Mouse (Mus musculus) kidney, embryonic 14.5 days (tissue): ENCODE measurements at regions not wholly inside any gene's neighbourhood (a gene's known extent, or its start where the extent isn't known, plus 50 kb on each side); places are given as distances from the start of the nearest gene placed in this dataset.

Source experiments
- ATAC-seq: fragments of 200-750 bp; cut with Nextera tagmentation; 2 replicates; pipeline ENCODE4 v1.8.0; 2017; ENCODE audit warnings: moderate number of reproducible peaks, mild to moderate bottlenecking, moderate TSS enrichment, moderate library complexity; ENCODE audit not compliant: low FRiP score, low TSS enrichment
- H3K27ac ChIP-seq: fragments of 300-500 bp; sonication (generic); 2 replicates; pipeline ENCODE4 v1.5.1; 2014; ENCODE audit warnings: low read depth, mild to moderate bottlenecking, low read length, moderate library complexity, mixed read lengths
- H3K27me3 ChIP-seq: fragments of 300-500 bp; sonication (generic); 2 replicates; pipeline ENCODE4 v1.6.1; 2014; ENCODE audit warnings: mild to moderate bottlenecking, low read length; ENCODE audit not compliant: control insufficient read depth, insufficient read depth
- H3K36me3 ChIP-seq: fragments of 300-500 bp; sonication (generic); 2 replicates; pipeline ENCODE4 v1.6.1; 2014; ENCODE audit warnings: low read length, mixed read lengths; ENCODE audit not compliant: control insufficient read depth, insufficient read depth
- H3K4me1 ChIP-seq: fragments of 300-500 bp; sonication (generic); 2 replicates; pipeline ENCODE4 v1.6.1; 2014; ENCODE audit warnings: low read length, mixed read lengths; ENCODE audit not compliant: control insufficient read depth, insufficient read depth
- H3K4me2 ChIP-seq: fragments of 300-500 bp; sonication (generic); replicated peaks from 2 replicates; pipeline ENCODE4 v1.6.1; 2014; ENCODE audit warnings: low read depth, mild to moderate bottlenecking, low read length
- H3K4me3 ChIP-seq: fragments of 300-500 bp; sonication (generic); 2 replicates; pipeline ENCODE4 v1.5.1; 2014; ENCODE audit warnings: mild to moderate bottlenecking, low read length
- H3K9ac ChIP-seq: fragments of 300-500 bp; sonication (generic); 2 replicates; pipeline ENCODE4 v1.6.1; 2014; ENCODE audit warnings: low read depth, mild to moderate bottlenecking, low read length, moderate library complexity
- H3K9me3 ChIP-seq: fragments of 300-500 bp; sonication (generic); 2 replicates; pipeline ENCODE4 v1.6.1; 2016; ENCODE audit warnings: low read length; ENCODE audit not compliant: control insufficient read depth
- WGBS: fragments of 180-500 bp; shearing (Covaris S2); extraction: QIAGEN DNeasy Blood & Tissue Kit; methylation state at CpG from one replicate; pipeline ENCODE4 v1.1.7; 2014; 5-methylcytosine and 5-hydroxymethylcytosine counted together

- H3K9me3 ChIP-seq: no peaks in the 10 kb centered on the region
- no peak overlapping the region for H3K9ac ChIP-seq
- H3K4me2 ChIP-seq: no peak overlapping the region
- no peak for ATAC-seq
- no peaks in the 10 kb centered on the region for H3K4me1 ChIP-seq
- H3K4me3 ChIP-seq: no peak overlapping the region
- no peaks in the 10 kb centered on the region for H3K27me3 ChIP-seq
- H3K36me3 ChIP-seq: no peaks in the 10 kb centered on the region
- 70% methylated on average over 7 of the region's 7 CpGs for WGBS
- no peak overlapping the region for H3K27ac ChIP-seq
These were observed 58.0 kb upstream of the Dmrta1 start for GRCm38 (mm10) chr4:89621260-89621659.

GRCm38 (mm10) chr4:89604721-89605120, 74.5 kb upstream of the Dmrta1 start:
- no peak overlapping the region for H3K9ac ChIP-seq
- H3K4me1 ChIP-seq: no peaks in the 10 kb centered on the region
- no peak overlapping the region for H3K27ac ChIP-seq
- no peaks in the 10 kb centered on the region for H3K36me3 ChIP-seq
- no peaks in the 10 kb centered on the region for H3K9me3 ChIP-seq
- H3K4me3 ChIP-seq: no peak overlapping the region
- WGBS: 77% methylated on average over 1 of the region's 1 CpGs
- no peak overlapping the region for H3K4me2 ChIP-seq
- no peaks in the 10 kb centered on the region for H3K27me3 ChIP-seq
- no peak for ATAC-seq

GRCm38 (mm10) chr4:89575529-89575928, 103.7 kb upstream of the Dmrta1 start:
- Histone ChIP-seq H3K36me3 (no peaks in the 10 kb centered on the region), H3K27ac (no peak overlapping the region), H3K27me3 (no peaks in the 10 kb centered on the region), H3K9me3 (no peaks in the 10 kb centered on the region), H3K9ac (no peak overlapping the region), H3K4me3 (no peak overlapping the region), H3K4me2 (no peak overlapping the region), H3K4me1 (no peaks in the 10 kb centered on the region)
- WGBS: 15% methylated on average over 10 of the region's 10 CpGs
- peak; percentile 73; the same call in 1 of the 2 replicates for ATAC-seq

- WGBS: 77% methylated on average over 7 of the region's 7 CpGs
- ATAC-seq: no peak
- Histone ChIP-seq H3K9ac (no peak overlapping the region), H3K4me3 (no peak overlapping the region), H3K4me1 (no peaks in the 10 kb centered on the region), H3K36me3 (no peaks in the 10 kb centered on the region), H3K27ac (no peak overlapping the region), H3K9me3 (no peaks in the 10 kb centered on the region), H3K4me2 (no peak overlapping the region), H3K27me3 (no peaks in the 10 kb centered on the region)
These were observed 124.3 kb upstream of the Dmrta1 start for GRCm38 (mm10) chr4:89554711-89555466.

GRCm38 (mm10) chr4:89552556-89552955, 126.7 kb upstream of the Dmrta1 start:
- H3K36me3 ChIP-seq: no peaks in the 10 kb centered on the region
- no peak for ATAC-seq
- no peak overlapping the region for H3K4me3 ChIP-seq
- no peaks in the 10 kb centered on the region for H3K27me3 ChIP-seq
- no peak overlapping the region for H3K4me2 ChIP-seq
- 74% methylated on average over 6 of the region's 6 CpGs for WGBS
- no peaks in the 10 kb centered on the region for H3K4me1 ChIP-seq
- no peaks in the 10 kb centered on the region for H3K9me3 ChIP-seq
- no peak overlapping the region for H3K9ac ChIP-seq
- H3K27ac ChIP-seq: no peak overlapping the region

- no peaks in the 10 kb centered on the region for H3K9me3 ChIP-seq
- no peak overlapping the region for H3K9ac ChIP-seq
- H3K36me3 ChIP-seq: no peaks in the 10 kb centered on the region
- H3K27me3 ChIP-seq: no peaks in the 10 kb centered on the region
- no peak overlapping the region for H3K4me3 ChIP-seq
- WGBS: 80% methylated on average over 2 of the region's 2 CpGs
- no peaks in the 10 kb centered on the region for H3K4me1 ChIP-seq
- H3K27ac ChIP-seq: no peak overlapping the region
- ATAC-seq: no peak
- no peak overlapping the region for H3K4me2 ChIP-seq
These were observed 128.7 kb upstream of the Dmrta1 start for GRCm38 (mm10) chr4:89550515-89550914.

- H3K9me3 ChIP-seq: no peaks in the 10 kb centered on the region
- WGBS: 14% methylated on average over 4 of the region's 4 CpGs
- no peak for ATAC-seq
- no peak overlapping the region for H3K4me3 ChIP-seq
- H3K9ac ChIP-seq: no peak overlapping the region
- H3K27ac ChIP-seq: no peak overlapping the region
- no peaks in the 10 kb centered on the region for H3K4me1 ChIP-seq
- H3K4me2 ChIP-seq: no peak overlapping the region
- peaks cover 4% of the 10 kb centered on the region; the same call in 1 of the 2 replicates for H3K27me3 ChIP-seq
- H3K36me3 ChIP-seq: no peaks in the 10 kb centered on the region
These were observed 146.8 kb upstream of the Dmrta1 start for GRCm38 (mm10) chr4:89532462-89532861.

- H3K4me2 ChIP-seq: no peak overlapping the region
- ATAC-seq: no peak
- WGBS: 74% methylated on average over 5 of the region's 5 CpGs
These were observed 149.0 kb upstream of the Dmrta1 start for GRCm38 (mm10) chr4:89530050-89530911.

GRCm38 (mm10) chr4:89527966-89528365, 151.3 kb upstream of the Dmrta1 start:
- Histone ChIP-seq H3K27me3 (peaks cover 20% of the 10 kb centered on the region), H3K9ac (no peak overlapping the region), H3K9me3 (no peaks in the 10 kb centered on the region), H3K36me3 (no peaks in the 10 kb centered on the region), H3K4me1 (no peaks in the 10 kb centered on the region), H3K27ac (no peak overlapping the region), H3K4me2 (no peak overlapping the region), H3K4me3 (no peak overlapping the region)
- 53% methylated on average over 1 of the region's 1 CpGs for WGBS
- ATAC-seq: no peak

More at GRCm38 (mm10) chr4:89530050-89530911, 149.0 kb upstream of the Dmrta1 start:
- H3K36me3 ChIP-seq: no peaks in the 10 kb centered on the region
- H3K9me3 ChIP-seq: no peaks in the 10 kb centered on the region
- no peak overlapping the region for H3K9ac ChIP-seq
- no peak overlapping the region for H3K27ac ChIP-seq
- H3K4me3 ChIP-seq: no peak overlapping the region
- no peaks in the 10 kb centered on the region for H3K4me1 ChIP-seq
- peaks cover 8% of the 10 kb centered on the region; the same call in 1 of the 2 replicates for H3K27me3 ChIP-seq
